Mouse (Mus musculus) heart, adult 2 months (tissue): ENCODE results near the gene Tnk1.

ENCODE experiments used
- CTCF ChIP-seq: fragments of 200-600 bp; IDR thresholded peaks from 2 replicates; pipeline ENCODE4 v1.8.1; 2022; ENCODE audit warnings: antibody characterized with exemption, mild to moderate bottlenecking, moderate library complexity
- EP300 ChIP-seq: fragments of 200-500 bp; IDR thresholded peaks from 2 replicates; pipeline ENCODE4 v1.6.1; 2011; ENCODE audit warnings: low read depth, low read length, control low read depth; ENCODE audit not compliant: insufficient read depth
- POLR2A ChIP-seq: fragments of 200-500 bp; IDR thresholded peaks from 2 replicates; pipeline ENCODE4 v1.6.1; 2011; ENCODE audit warnings: mild to moderate bottlenecking, low read depth, low read length, control low read depth; ENCODE audit not compliant: insufficient read depth

- TF ChIP-seq CTCF: no peak
- TF ChIP-seq POLR2A: no peak
- TF ChIP-seq EP300: no peak
Observed at GRCm38 (mm10) chr11:69899870-69900269, 41.3 kb upstream of the Tnk1 start.
